Mouse (Mus musculus) lung, embryonic 16.5 days (tissue): Measurements from ENCODE around the gene U2af1l4. TPM values are rescaled to one million over a fixed set of nuclear protein-coding genes. Genes with fewer than 3 reads are reported as not detected.

ENCODE experiments used
- ATAC-seq: fragments of 200-750 bp; cut with Nextera tagmentation; 2 replicates; pipeline ENCODE4 v1.8.0; 2017; ENCODE audit warnings: low read depth, mild to moderate bottlenecking, moderate library complexity
- H3K27ac ChIP-seq: fragments of 300-500 bp; sonication (generic); 2 replicates; pipeline ENCODE4 v1.5.1; 2014; ENCODE audit warnings: mild to moderate bottlenecking, control low read depth, low read length
- H3K27me3 ChIP-seq: fragments of 300-500 bp; sonication (generic); 2 replicates; pipeline ENCODE4 v1.6.1; 2014; ENCODE audit warnings: low read depth, low read length, mixed read lengths; ENCODE audit not compliant: control insufficient read depth, insufficient read depth
- H3K36me3 ChIP-seq: fragments of 300-500 bp; sonication (generic); 2 replicates; pipeline ENCODE4 v1.6.1; 2014; ENCODE audit warnings: low read length; ENCODE audit not compliant: control insufficient read depth, insufficient read depth
- H3K4me1 ChIP-seq: fragments of 300-500 bp; sonication (generic); replicated peaks from 2 replicates; pipeline ENCODE4 v1.6.1; 2014; ENCODE audit warnings: low read length, mixed read lengths; ENCODE audit not compliant: control insufficient read depth, insufficient read depth
- H3K4me2 ChIP-seq: fragments of 300-500 bp; sonication (generic); 2 replicates; pipeline ENCODE4 v1.6.1; 2014; ENCODE audit warnings: low read depth, low read length, control low read depth
- H3K4me3 ChIP-seq: fragments of 300-500 bp; sonication (generic); 2 replicates; pipeline ENCODE4 v1.5.1; 2014; ENCODE audit warnings: mild to moderate bottlenecking, low read length, control low read depth
- H3K9ac ChIP-seq: fragments of 300-500 bp; sonication (generic); 2 replicates; pipeline ENCODE4 v1.6.1; 2014; ENCODE audit warnings: low read length, control low read depth
- H3K9me3 ChIP-seq: fragments of 300-500 bp; sonication (generic); 2 replicates; pipeline ENCODE4 v1.6.1; 2016; ENCODE audit warnings: low read length; ENCODE audit not compliant: control insufficient read depth
- WGBS: fragments of 180-500 bp; shearing (Covaris S2); extraction: QIAGEN DNeasy Blood & Tissue Kit; methylation state at CpG from one replicate; pipeline ENCODE4 v1.1.7; 2014; 5-methylcytosine and 5-hydroxymethylcytosine counted together
- microRNA-seq: library from miRNA; unstranded; fragments of <30 nt; microRNA quantifications from one replicate; pipeline ENCODE4, GENCODE M21; 2016
- polyA plus RNA-seq: library from polyadenylated mRNA; unstranded; fragments of >200 nt; fragmentation: Nextera tagmentation; extraction: Ambion mirVana; gene quantifications from 2 replicates; pipeline ENCODE4 v1.2.1, GENCODE M21; 2015

Gene U2af1l4
- polyA plus RNA-seq, 1 experiment from 2014 or later: 95.5 TPM

- Histone ChIP-seq H3K9ac (no peak overlapping the region), H3K36me3 (peaks cover 14% of the 10 kb centered on the region), H3K4me3 (no peak overlapping the region), H3K4me2 (no peak overlapping the region), H3K27ac (no peak overlapping the region), H3K9me3 (no peaks in the 10 kb centered on the region), H3K27me3 (no peaks in the 10 kb centered on the region), H3K4me1 (no peaks in the 10 kb centered on the region)
- 18% methylated on average over 14 of the region's 14 CpGs for WGBS
- peak; percentile 67; the same call in 1 of the 2 replicates for ATAC-seq
These were observed 50.5 kb downstream of the U2af1l4 start for GRCm38 (mm10) chr7:30613529-30614112.

- no peaks in the 10 kb centered on the region for H3K9me3 ChIP-seq
- no peak overlapping the region for H3K9ac ChIP-seq
- peaks cover 19% of the 10 kb centered on the region for H3K36me3 ChIP-seq
- H3K27ac ChIP-seq: no peak overlapping the region
- no peaks in the 10 kb centered on the region for H3K4me1 ChIP-seq
- no peak overlapping the region for H3K4me2 ChIP-seq
- no peak overlapping the region for H3K4me3 ChIP-seq
- no peaks in the 10 kb centered on the region for H3K27me3 ChIP-seq
- 59% methylated on average over 2 of the region's 2 CpGs for WGBS
- ATAC-seq: no peak
These were observed 51.4 kb downstream of the U2af1l4 start for GRCm38 (mm10) chr7:30614454-30614853.

Small RNA genes within 50 kb of the gene (microRNA-seq; reads per million reads assigned to microRNA genes)
- 1.8 reads per million for gene Gm38670
- not detected for gene Mir3569

Other genes starting within 250 kb of the U2af1l4 start
- 32.5 and 33.6 TPM in 2 replicates for gene Syne4, start 248.5 kb upstream of the U2af1l4 start, polyA plus RNA-seq
- 0.38 TPM in 1 of 2 replicates, not detected in the other for gene E130208F15Rik, start 241.6 kb upstream of the U2af1l4 start, polyA plus RNA-seq
- 14.5 and 15.8 TPM in 2 replicates for gene Sdhaf1, start 239.4 kb upstream of the U2af1l4 start, polyA plus RNA-seq
- 3.5 and 3.9 TPM in 2 replicates for gene Lrfn3, start 200.5 kb upstream of the U2af1l4 start, polyA plus RNA-seq
- 53.5 and 63.9 TPM in 2 replicates for gene Tyrobp, start 149.5 kb upstream of the U2af1l4 start, polyA plus RNA-seq
- gene Hcst, start 143.4 kb upstream of the U2af1l4 start, polyA plus RNA-seq: 2.0 and 2.6 TPM in 2 replicates
- 1.9 and 2.0 TPM in 2 replicates for gene Nfkbid, start 141.6 kb upstream of the U2af1l4 start, polyA plus RNA-seq
- 20.4 and 22.3 TPM in 2 replicates for gene Aplp1, start 117.8 kb upstream of the U2af1l4 start, polyA plus RNA-seq
- not detected in 2 replicates for gene Kirrel2, start 105.6 kb upstream of the U2af1l4 start, polyA plus RNA-seq
- not detected in 2 replicates for gene Nphs1, start 105.0 kb upstream of the U2af1l4 start, polyA plus RNA-seq
- 0.41 and 2.4 TPM in 2 replicates for gene Prodh2, start 69.7 kb upstream of the U2af1l4 start, polyA plus RNA-seq
- 7.6 and 7.8 TPM in 2 replicates for gene Arhgap33, start 28.2 kb upstream of the U2af1l4 start, polyA plus RNA-seq
- 32.0 and 34.0 TPM in 2 replicates for gene Hspb6, start 11.1 kb upstream of the U2af1l4 start, polyA plus RNA-seq
- 12.9 and 14.9 TPM in 2 replicates for gene Proser3, start 11.0 kb upstream of the U2af1l4 start, polyA plus RNA-seq
- gene Lin37, start 3.5 kb upstream of the U2af1l4 start, polyA plus RNA-seq: 38.1 and 46.1 TPM in 2 replicates
- 14.3 and 18.2 TPM in 2 replicates for gene Gm49396, start within 50 bp of the U2af1l4 start, polyA plus RNA-seq
- gene Psenen, start 326 bp downstream of the U2af1l4 start, polyA plus RNA-seq: 144 and 146 TPM in 2 replicates
- gene Igflr1, start 2.1 kb downstream of the U2af1l4 start, polyA plus RNA-seq: 4.2 and 6.4 TPM in 2 replicates
- gene Kmt2b, start 25.4 kb downstream of the U2af1l4 start, polyA plus RNA-seq: 8.7 and 10.0 TPM in 2 replicates
- 4.5 and 4.6 TPM in 2 replicates for gene Zbtb32, start 35.6 kb downstream of the U2af1l4 start, polyA plus RNA-seq
- 1.8 and 1.9 TPM in 2 replicates for gene Upk1a, start 49.5 kb downstream of the U2af1l4 start, polyA plus RNA-seq
- 902 and 945 TPM in 2 replicates for gene Cox6b1, start 62.9 kb downstream of the U2af1l4 start, polyA plus RNA-seq
- not detected in 2 replicates for gene Etv2, start 72.6 kb downstream of the U2af1l4 start, polyA plus RNA-seq
- gene Rbm42, start 87.0 kb downstream of the U2af1l4 start, polyA plus RNA-seq: 106 and 110 TPM in 2 replicates
- gene Haus5, start 101.7 kb downstream of the U2af1l4 start, polyA plus RNA-seq: 49.6 and 58.2 TPM in 2 replicates
- gene Pmis2, start 108.3 kb downstream of the U2af1l4 start, polyA plus RNA-seq: not detected in 2 replicates
- 0.75 and 1.4 TPM in 2 replicates for gene 2200002J24Rik, start 135.6 kb downstream of the U2af1l4 start, polyA plus RNA-seq
- gene Atp4a, start 148.9 kb downstream of the U2af1l4 start, polyA plus RNA-seq: 0.10 and 0.26 TPM in 2 replicates
- gene Tmem147, start 166.2 kb downstream of the U2af1l4 start, polyA plus RNA-seq: 148 and 160 TPM in 2 replicates
- 0.45 and 0.58 TPM in 2 replicates for gene Gapdhs, start 180.4 kb downstream of the U2af1l4 start, polyA plus RNA-seq
- 1.5 and 2.6 TPM in 2 replicates for gene Sbsn, start 188.2 kb downstream of the U2af1l4 start, polyA plus RNA-seq
- 12.6 and 21.0 TPM in 2 replicates for gene Dmkn, start 200.5 kb downstream of the U2af1l4 start, polyA plus RNA-seq
- gene Krtdap, start 224.6 kb downstream of the U2af1l4 start, polyA plus RNA-seq: 3.7 and 18.1 TPM in 2 replicates